Mouse (Mus musculus) midbrain, postnatal 0 days (tissue): Measurements from ENCODE around the gene Ttc7. TPM values are rescaled to one million over a fixed set of nuclear protein-coding genes. Genes with fewer than 3 reads are reported as not detected.

ENCODE experiments used
- ATAC-seq: fragments of 200-750 bp; cut with Nextera tagmentation; 2 replicates; pipeline ENCODE4 v1.8.0; 2017; ENCODE audit warnings: moderate number of reproducible peaks, mild to moderate bottlenecking, moderate TSS enrichment, moderate library complexity; ENCODE audit not compliant: low FRiP score
- DNase-seq: peaks from one replicate; pipeline ENCODE4 v3.0.0-alpha.2; 2015; ENCODE audit warnings: low spot score
- H3K27ac ChIP-seq: fragments of 300-500 bp; sonication (generic); 2 replicates; pipeline ENCODE4 v1.5.1; 2014; ENCODE audit warnings: low read depth, mild to moderate bottlenecking, low read length, mixed read lengths
- H3K27me3 ChIP-seq: fragments of 300-500 bp; sonication (generic); 2 replicates; pipeline ENCODE4 v1.6.1; 2014; ENCODE audit warnings: low read length, control low read depth, mixed read lengths; ENCODE audit not compliant: insufficient read depth
- H3K36me3 ChIP-seq: fragments of 300-500 bp; sonication (generic); 2 replicates; pipeline ENCODE4 v1.6.1; 2014; ENCODE audit warnings: low read length, control low read depth, mixed read lengths; ENCODE audit not compliant: insufficient read depth
- H3K4me1 ChIP-seq: fragments of 300-500 bp; sonication (generic); 2 replicates; pipeline ENCODE4 v1.6.1; 2014; ENCODE audit warnings: mild to moderate bottlenecking, control low read depth, antibody characterized with exemption, low read length, mixed read lengths; ENCODE audit not compliant: insufficient read depth
- H3K4me2 ChIP-seq: fragments of 300-500 bp; sonication (generic); 2 replicates; pipeline ENCODE4 v1.6.1; 2014; ENCODE audit warnings: low read depth, mild to moderate bottlenecking, low read length, mixed read lengths; ENCODE audit not compliant: poor library complexity, severe bottlenecking
- H3K4me3 ChIP-seq: fragments of 300-500 bp; sonication (generic); 2 replicates; pipeline ENCODE4 v1.5.1; 2014; ENCODE audit warnings: low read depth, mild to moderate bottlenecking, low read length, moderate library complexity
- H3K9ac ChIP-seq: fragments of 300-500 bp; sonication (generic); replicated peaks from 2 replicates; pipeline ENCODE4 v1.6.1; 2014; ENCODE audit warnings: mild to moderate bottlenecking, low read length, moderate library complexity, mixed read lengths; ENCODE audit not compliant: poor library complexity, severe bottlenecking
- H3K9me3 ChIP-seq: fragments of 300-500 bp; sonication (generic); 2 replicates; pipeline ENCODE4 v1.6.1; 2016; ENCODE audit warnings: low read length, control low read depth
- CTCF ChIP-seq: IDR thresholded peaks from 2 replicates; pipeline ENCODE4 v1.5.1; 2016; ENCODE audit warnings: antibody characterized with exemption, mild to moderate bottlenecking
- WGBS: fragments of 180-500 bp; shearing (Covaris S2); extraction: QIAGEN DNeasy Blood & Tissue Kit; methylation state at CpG from one replicate; pipeline ENCODE4 v1.1.7; 2014; 5-methylcytosine and 5-hydroxymethylcytosine counted together
- polyA plus RNA-seq: library from polyadenylated mRNA; unstranded; fragments of >200 nt; fragmentation: Nextera tagmentation; extraction: Ambion mirVana; gene quantifications from 2 replicates; pipeline ENCODE4 v1.2.1, GENCODE M21; 2015
- total RNA-seq: library from RNA; depleted of rRNA; stranded (reverse); fragments of >200 nt; gene quantifications from 2 replicates; pipeline ENCODE4 v1.2.3, GENCODE M21; 2014

Gene Ttc7
- total and polyA plus RNA-seq, 2 experiments from 2014 or later = 5.3 to 11.1 TPM

GRCm38 (mm10) chr17:87397088-87397487 lies 114.4 kb downstream of the Ttc7 start:
- no peak overlapping the region for H3K4me3 ChIP-seq
- no peak for DNase-seq
- H3K27ac ChIP-seq = no peak overlapping the region
- WGBS = 81% methylated on average over 11 of the region's 11 CpGs
- H3K27me3 ChIP-seq = no peaks in the 10 kb centered on the region
- no peak overlapping the region for H3K4me2 ChIP-seq
- no peak for ATAC-seq
- H3K4me1 ChIP-seq = no peaks in the 10 kb centered on the region
- H3K9ac ChIP-seq = no peak overlapping the region
- H3K36me3 ChIP-seq = no peaks in the 10 kb centered on the region
- H3K9me3 ChIP-seq = no peaks in the 10 kb centered on the region
- no peak for TF ChIP-seq CTCF

- no peak overlapping the region for H3K4me2 ChIP-seq
- 89% methylated on average over 11 of the region's 11 CpGs for WGBS
- no peak overlapping the region for H3K9ac ChIP-seq
- no peak overlapping the region for H3K27ac ChIP-seq
- H3K36me3 ChIP-seq = no peaks in the 10 kb centered on the region
- no peak for ATAC-seq
- H3K9me3 ChIP-seq = no peaks in the 10 kb centered on the region
- no peaks in the 10 kb centered on the region for H3K27me3 ChIP-seq
- no peak overlapping the region for H3K4me3 ChIP-seq
- H3K4me1 ChIP-seq = no peaks in the 10 kb centered on the region
- no peak for DNase-seq
- TF ChIP-seq CTCF = no peak
Observed at GRCm38 (mm10) chr17:87402444-87402843, 119.8 kb downstream of the Ttc7 start.

GRCm38 (mm10) chr17:87403462-87403861 lies 120.8 kb downstream of the Ttc7 start:
- H3K4me2 ChIP-seq = no peak overlapping the region

GRCm38 (mm10) chr17:87405576-87405975 lies 122.9 kb downstream of the Ttc7 start:
- Histone ChIP-seq H3K27me3 (no peaks in the 10 kb centered on the region), H3K27ac (no peak overlapping the region), H3K9ac (no peak overlapping the region), H3K36me3 (no peaks in the 10 kb centered on the region), H3K4me1 (no peaks in the 10 kb centered on the region), H3K4me3 (no peak overlapping the region), H3K4me2 (no peak overlapping the region), H3K9me3 (no peaks in the 10 kb centered on the region)
- DNase-seq (no peak), ATAC-seq (no peak)
- 74% methylated on average over 11 of the region's 11 CpGs for WGBS
- TF ChIP-seq CTCF = no peak

More at GRCm38 (mm10) chr17:87403462-87403861, 120.8 kb downstream of the Ttc7 start:
- H3K4me3 ChIP-seq = no peak overlapping the region
- H3K9me3 ChIP-seq = no peaks in the 10 kb centered on the region
- H3K27me3 ChIP-seq = no peaks in the 10 kb centered on the region
- no peak overlapping the region for H3K27ac ChIP-seq
- no peak for TF ChIP-seq CTCF
- H3K9ac ChIP-seq = no peak overlapping the region
- H3K36me3 ChIP-seq = no peaks in the 10 kb centered on the region
- no peaks in the 10 kb centered on the region for H3K4me1 ChIP-seq
- DNase-seq (no peak), ATAC-seq (no peak)
- WGBS = 84% methylated on average over 4 of the region's 4 CpGs

GRCm38 (mm10) chr17:87406646-87407045 lies 124.0 kb downstream of the Ttc7 start:
- no peaks in the 10 kb centered on the region for H3K4me1 ChIP-seq
- no peak overlapping the region for H3K4me3 ChIP-seq
- H3K27ac ChIP-seq = no peak overlapping the region
- H3K27me3 ChIP-seq = no peaks in the 10 kb centered on the region
- DNase-seq (no peak), ATAC-seq (no peak)
- no peaks in the 10 kb centered on the region for H3K36me3 ChIP-seq
- no peak overlapping the region for H3K4me2 ChIP-seq
- whole genome bisulfite sequencing = 82% methylated on average over 4 of the region's 4 CpGs
- H3K9ac ChIP-seq = no peak overlapping the region
- H3K9me3 ChIP-seq = no peaks in the 10 kb centered on the region
- TF ChIP-seq CTCF = no peak

GRCm38 (mm10) chr17:87418082-87418481 lies 135.4 kb downstream of the Ttc7 start:
- 0 out of 2 replicates have a peak, but pooled peaks cover 4% of the 10 kb centered on the region for H3K36me3 ChIP-seq
- no peak for DNase-seq
- H3K9me3 ChIP-seq = no peaks in the 10 kb centered on the region
- no peaks in the 10 kb centered on the region for H3K27me3 ChIP-seq
- no peaks in the 10 kb centered on the region for H3K4me1 ChIP-seq
- no peak overlapping the region for H3K27ac ChIP-seq
- TF ChIP-seq CTCF = no peak
- H3K9ac ChIP-seq = no peak overlapping the region
- no peak overlapping the region for H3K4me2 ChIP-seq
- H3K4me3 ChIP-seq = no peak overlapping the region
- WGBS = 75% methylated on average over 7 of the region's 7 CpGs
- no peak for ATAC-seq
